Mouse (Mus musculus): ENCODE data around the gene Tkt. TPM values are rescaled to one million over a fixed set of nuclear protein-coding genes. Genes with fewer than 3 reads are reported as not detected.

The Tkt gene
- total RNA-seq, 2 experiments from 2014 or later = 208 to 226 TPM

GRCm38 (mm10) chr14:30618746-30619275 lies 70.7 kb downstream of the Tkt start:
- no peak for DNase-seq (ENCODE audit: low spot score in 2 of 2)

GRCm38 (mm10) chr14:30619982-30620578 lies 71.9 kb downstream of the Tkt start:
- DNase-seq (ENCODE audit: low spot score in 2 of 2) = no peak

DNA sequence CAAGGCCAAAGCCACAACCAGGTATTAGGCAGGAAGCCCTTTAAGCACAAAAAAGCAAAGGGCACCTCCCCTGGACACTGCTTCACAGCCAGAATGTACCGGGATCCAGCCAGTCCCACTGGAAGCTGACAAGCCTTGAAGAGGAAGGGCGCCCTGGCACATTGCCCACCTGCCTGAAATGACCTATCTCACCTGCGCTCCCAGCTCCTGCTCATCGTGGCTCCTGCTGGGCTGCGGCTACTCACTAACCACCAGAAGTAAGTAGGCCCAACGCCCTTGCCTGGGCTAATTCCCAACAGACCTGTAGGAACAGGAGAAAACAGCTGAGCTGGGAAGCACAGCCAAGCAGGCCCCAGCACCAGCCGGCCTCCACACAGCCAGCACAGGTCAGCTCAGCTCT lies 74.0 kb downstream of the Tkt start:
- no peak for DNase-seq (ENCODE audit: low spot score in 2 of 2)

DNA sequence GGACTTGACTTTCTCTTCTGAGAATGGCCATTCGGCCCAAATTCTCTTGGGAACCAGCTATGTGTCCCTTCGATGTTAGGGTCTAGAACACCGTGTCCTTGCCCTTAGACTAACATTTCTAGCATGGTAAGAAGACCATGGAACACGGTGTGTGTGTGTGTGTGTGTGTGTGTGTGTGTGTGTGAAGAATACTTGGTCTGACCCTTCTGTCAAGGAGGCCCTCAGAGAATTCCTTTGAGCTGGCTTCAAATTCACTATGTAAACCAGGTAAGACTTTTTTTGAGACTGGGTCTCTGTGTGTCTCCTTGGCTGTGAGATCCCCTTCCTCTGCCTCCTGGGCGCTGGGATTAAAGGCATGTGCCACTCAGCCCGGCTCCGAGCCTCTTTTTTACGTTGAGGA lies 74.4 kb downstream of the Tkt start:
- no peak for DNase-seq (ENCODE audit: low spot score in 2 of 2)

Small RNA genes within 50 kb of the gene (microRNA-seq; reads per million reads assigned to microRNA genes)
- gene Mir3076 = 12.7 to 15.7 reads per million in 2 experiments

Other genes starting within 250 kb of the Tkt start
- gene Dcp1a, start 68.8 kb upstream of the Tkt start, total RNA-seq (2021) = 10 to 100 TPM; 19.0 to 20.1 TPM
- 10 to 100 TPM; 50.9 to 52.4 TPM for gene Cacna1d, start 56.9 kb upstream of the Tkt start, total RNA-seq (2021)
- 10 to 100 TPM; 37.2 to 38.6 TPM for gene Prkcd, start 77.9 kb downstream of the Tkt start, total RNA-seq (2021)
- 10 to 100 TPM; 10.2 to 11.2 TPM for gene Rft1, start 106.0 kb downstream of the Tkt start, total RNA-seq (2021)
- 10 to 100 TPM; 22.8 to 25.2 TPM for gene Sfmbt1, start 166.5 kb downstream of the Tkt start, total RNA-seq (2021)

Measured in layer of hippocampus, postnatal 10 days (tissue).